Mouse (Mus musculus): ENCODE results near the gene 2810408A11Rik. TPM values are rescaled to one million over a fixed set of nuclear protein-coding genes. Genes with fewer than 3 reads are reported as not detected.
"Not testable (repeated sequence)": the region's sequence is repeated elsewhere in the genome, so short reads cannot be mapped to it uniquely, and the experiment has no call there.

2810408A11Rik gene
- total RNA-seq, 2 experiments from 2014 or later = 0.46 to 1.4 TPM

GRCm38 (mm10) chr11:69880853-69881603 is 19.8 kb downstream of the 2810408A11Rik start, which contains the start of gene Kctd11:
TSS of gene Kctd11 (minus strand) at chr11:69881406.
- peak; percentile 96 for DNase-seq

- DNase-seq = peak; percentile 70 to 79
These were observed 20.3 kb downstream of the 2810408A11Rik start for GRCm38 (mm10) chr11:69880506-69880852.

GRCm38 (mm10) chr11:69879711-69880110 is 21.1 kb downstream of the 2810408A11Rik start:
- no peak for DNase-seq

- no peak for DNase-seq
These were observed 21.8 kb downstream of the 2810408A11Rik start for GRCm38 (mm10) chr11:69878952-69879351.

- no peak for DNase-seq
These were observed 22.4 kb downstream of the 2810408A11Rik start for GRCm38 (mm10) chr11:69878399-69878798.

GRCm38 (mm10) chr11:69877878-69878277 is 22.9 kb downstream of the 2810408A11Rik start, which contains the start of gene Tmem95:
TSS of gene Tmem95 (minus strand) at chr11:69878018.
- DNase-seq = no peak

- peak; percentile 87 to 92 for DNase-seq
These were observed 23.9 kb downstream of the 2810408A11Rik start for GRCm38 (mm10) chr11:69876867-69877266.

- no peak for DNase-seq
These were observed 24.6 kb downstream of the 2810408A11Rik start for GRCm38 (mm10) chr11:69876186-69876585.

- peak; percentile 46 to 48 for DNase-seq
These were observed 28.3 kb downstream of the 2810408A11Rik start for GRCm38 (mm10) chr11:69872451-69872850.

- DNase-seq = no peak
These were observed 29.0 kb downstream of the 2810408A11Rik start for GRCm38 (mm10) chr11:69871822-69872221.

- DNase-seq = no peak
These were observed 30.3 kb downstream of the 2810408A11Rik start for GRCm38 (mm10) chr11:69870289-69871069.

GRCm38 (mm10) chr11:69867335-69867734 is 33.5 kb downstream of the 2810408A11Rik start:
- DNase-seq = no peak

GRCm38 (mm10) chr11:69865561-69865960 is 35.2 kb downstream of the 2810408A11Rik start:
- no peak for DNase-seq

- DNase-seq = no peak
These were observed 36.5 kb downstream of the 2810408A11Rik start for GRCm38 (mm10) chr11:69864138-69864860.

GRCm38 (mm10) chr11:69863729-69864128 is 37.1 kb downstream of the 2810408A11Rik start:
- not testable (repeated sequence) for DNase-seq

- no peak for DNase-seq
These were observed 42.4 kb downstream of the 2810408A11Rik start, which contains the start of gene Tnk1 for GRCm38 (mm10) chr11:69858113-69858998. TSS of gene Tnk1 (minus strand) at chr11:69858730.

- peak; percentile 38 to 77 for DNase-seq
These were observed 45.4 kb downstream of the 2810408A11Rik start for GRCm38 (mm10) chr11:69855347-69855746.

- no peak for DNase-seq
These were observed 46.1 kb downstream of the 2810408A11Rik start for GRCm38 (mm10) chr11:69854680-69855079.

- peak; percentile 44 to 52 for DNase-seq
These were observed 46.8 kb downstream of the 2810408A11Rik start for GRCm38 (mm10) chr11:69853994-69854393.

- no peak for DNase-seq
These were observed 50.0 kb downstream of the 2810408A11Rik start for GRCm38 (mm10) chr11:69850754-69851153.

- peak; percentile 22 to 32 for DNase-seq
These were observed 50.9 kb downstream of the 2810408A11Rik start for GRCm38 (mm10) chr11:69849884-69850283.
